Comparison of ENCODE assay signal across 8 mouse cellular contexts in genomic region chr9:65630631-65631353, GRCm38 (mm10). TPM values are rescaled to one million over a fixed set of nuclear protein-coding genes. Genes with fewer than 3 reads are reported as not detected.
DNase-seq lines count a peak whose midpoint lies in the region; ATAC-seq lines count a peak whose summit lies in the region.

No protein-coding gene starts in this region.

- WGBS in heart, embryonic 13.5 days: under 1% methylated on average over 65 of the region's 78 CpGs
- WGBS in kidney, embryonic 16.5 days: 1% methylated on average over 46 of the region's 78 CpGs
- WGBS in stomach, embryonic 16.5 days: under 1% methylated on average over 74 of the region's 78 CpGs

- H3K9ac ChIP-seq in heart, embryonic 13.5 days: peak overlapping the region; percentile 91
- peak overlapping the region; percentile 82 for H3K9ac ChIP-seq in kidney, embryonic 16.5 days (replicated peaks; ENCODE audit: low read length)
- peak overlapping the region; percentile 79 for H3K9ac ChIP-seq in stomach, embryonic 16.5 days (ENCODE audit: low read length)

- peaks cover 31% of the 10 kb centered on the region for H3K4me1 ChIP-seq in heart, embryonic 13.5 days
- peaks cover 12% of the 10 kb centered on the region; the same call in 1 of the 2 replicates for H3K4me1 ChIP-seq in kidney, embryonic 16.5 days (ENCODE audit: insufficient read depth, low read length)
- peaks cover 9% of the 10 kb centered on the region; the same call in 1 of the 2 replicates for H3K4me1 ChIP-seq in stomach, embryonic 16.5 days (ENCODE audit: control insufficient read depth, insufficient read depth, low read length)

- peak overlapping the region; percentile 94 for H3K27ac ChIP-seq in heart, embryonic 13.5 days (replicated peaks)
- peak overlapping the region; percentile 75; the same call in 1 of the 2 replicates for H3K27ac ChIP-seq in kidney, embryonic 16.5 days (ENCODE audit: low read length)
- peak overlapping the region; percentile 55 for H3K27ac ChIP-seq in stomach, embryonic 16.5 days (ENCODE audit: low read length)

- peak; percentile 42; the same call in 1 of the 2 replicates for ATAC-seq in heart, embryonic 13.5 days (ENCODE audit: extremely low read depth, insufficient number of reproducible peaks, low FRiP score, low TSS enrichment)
- ATAC-seq in kidney, embryonic 16.5 days (ENCODE audit: low FRiP score, low TSS enrichment): peak; percentile 78
- peak; percentile 73; the same call in 1 of the 2 replicates for ATAC-seq in stomach, embryonic 16.5 days (ENCODE audit: insufficient read depth, low FRiP score)

- H3K27me3 ChIP-seq in heart, embryonic 13.5 days (replicated peaks): peaks cover 9% of the 10 kb centered on the region
- peaks cover 14% of the 10 kb centered on the region for H3K27me3 ChIP-seq in kidney, embryonic 16.5 days (ENCODE audit: insufficient read depth, low read length)
- peaks cover 10% of the 10 kb centered on the region for H3K27me3 ChIP-seq in stomach, embryonic 16.5 days (ENCODE audit: control insufficient read depth, insufficient read depth, low read length)

- peak overlapping the region; percentile 91 for H3K4me2 ChIP-seq in heart, embryonic 13.5 days
- H3K4me2 ChIP-seq in kidney, embryonic 16.5 days (replicated peaks; ENCODE audit: low read depth, low read length): peak overlapping the region; percentile 99
- peak overlapping the region; percentile 87 for H3K4me2 ChIP-seq in stomach, embryonic 16.5 days (ENCODE audit: low read depth, low read length)

- no peaks in the 10 kb centered on the region for H3K9me3 ChIP-seq in heart, embryonic 13.5 days
- no peaks in the 10 kb centered on the region for H3K9me3 ChIP-seq in kidney, embryonic 16.5 days (ENCODE audit: low read length)
- no peaks in the 10 kb centered on the region for H3K9me3 ChIP-seq in stomach, embryonic 16.5 days (replicated peaks; ENCODE audit: control insufficient read depth, low read length)

- peak; percentile 18 to 28 for DNase-seq in spleen, postnatal 10 days (ENCODE audit: low spot score in 2 of 2)
- no peak for DNase-seq in spleen, adult 12 weeks (ENCODE audit: low spot score)
- DNase-seq in embryo, embryonic 10.5 days (ENCODE audit: low spot score): peak; percentile 59
- DNase-seq in lung, postnatal 4 days: peak; percentile 28 to 41
- no peak for DNase-seq in layer of hippocampus, adult 8-10 months (ENCODE audit: low spot score in 2 of 2)

- H3K4me3 ChIP-seq in heart, embryonic 13.5 days: peak overlapping the region; percentile 68
- peak overlapping the region; percentile 65 for H3K4me3 ChIP-seq in kidney, embryonic 16.5 days (ENCODE audit: low read length)
- peak overlapping the region; percentile 76 for H3K4me3 ChIP-seq in stomach, embryonic 16.5 days (replicated peaks; ENCODE audit: low read length)

- H3K36me3 ChIP-seq in heart, embryonic 13.5 days: no peaks in the 10 kb centered on the region
- no peaks in the 10 kb centered on the region for H3K36me3 ChIP-seq in kidney, embryonic 16.5 days (ENCODE audit: insufficient read depth, low read length)
- no peaks in the 10 kb centered on the region for H3K36me3 ChIP-seq in stomach, embryonic 16.5 days (ENCODE audit: control insufficient read depth, insufficient read depth, low read length)

RNA-seq across cellular contexts. Expression of gene Rbpms2, which starts 1.3 kb away (rescaled TPM):
- polyA plus RNA-seq in heart, embryonic 13.5 days (2015; fragmentation: Nextera tagmentation; extraction: Ambion mirVana): 106 and 109 TPM in 2 replicates
- 34.4 and 36.3 TPM in 2 replicates for polyA plus RNA-seq in kidney, embryonic 16.5 days (2015; fragmentation: Nextera tagmentation; extraction: Ambion mirVana)
- 20.4 and 22.9 TPM in 2 replicates for polyA plus RNA-seq in stomach, embryonic 16.5 days (2015; fragmentation: Nextera tagmentation; extraction: Ambion mirVana)
- 1 to 10 TPM; 3.7 to 5.4 (median 4.6) TPM for total RNA-seq in layer of hippocampus, adult 8-10 months (2022)

RNA-seq across cellular contexts. Expression of gene Oaz2, which starts 37.0 kb away (rescaled TPM):
- polyA plus RNA-seq in heart, embryonic 13.5 days (2015; fragmentation: Nextera tagmentation; extraction: Ambion mirVana): 249 and 267 TPM in 2 replicates
- polyA plus RNA-seq in kidney, embryonic 16.5 days (2015; fragmentation: Nextera tagmentation; extraction: Ambion mirVana): 317 and 362 TPM in 2 replicates
- polyA plus RNA-seq in stomach, embryonic 16.5 days (2015; fragmentation: Nextera tagmentation; extraction: Ambion mirVana): 200 and 218 TPM in 2 replicates
- total RNA-seq in layer of hippocampus, adult 8-10 months (2022): 100 to 1,000 TPM; 188 to 226 (median 208) TPM

RNA-seq across cellular contexts. Expression of gene Pif1, which starts 43.8 kb away (rescaled TPM):
- polyA plus RNA-seq in heart, embryonic 13.5 days (2015; fragmentation: Nextera tagmentation; extraction: Ambion mirVana): 10.3 and 11.8 TPM in 2 replicates
- polyA plus RNA-seq in kidney, embryonic 16.5 days (2015; fragmentation: Nextera tagmentation; extraction: Ambion mirVana): 15.5 and 16.9 TPM in 2 replicates
- polyA plus RNA-seq in stomach, embryonic 16.5 days (2015; fragmentation: Nextera tagmentation; extraction: Ambion mirVana): 12.2 and 12.7 TPM in 2 replicates
- under 1 TPM; 0.09 to 0.24 (median 0.16) TPM for total RNA-seq in layer of hippocampus, adult 8-10 months (2022)

RNA-seq across cellular contexts. Expression of gene Plekho2, which starts 51.0 kb away (rescaled TPM):
- polyA plus RNA-seq in heart, embryonic 13.5 days (2015; fragmentation: Nextera tagmentation; extraction: Ambion mirVana): 10.7 and 11.9 TPM in 2 replicates
- 18.7 and 19.4 TPM in 2 replicates for polyA plus RNA-seq in kidney, embryonic 16.5 days (2015; fragmentation: Nextera tagmentation; extraction: Ambion mirVana)
- 21.4 and 23.0 TPM in 2 replicates for polyA plus RNA-seq in stomach, embryonic 16.5 days (2015; fragmentation: Nextera tagmentation; extraction: Ambion mirVana)
- total RNA-seq in layer of hippocampus, adult 8-10 months (2022): 10 to 100 TPM; 13.4 to 21.0 (median 14.2) TPM

Comparison
In these comparisons a context has a peak if more than half of its experiments do, and no peak if none do; other contexts are left out.
1. DNase-seq: peak in spleen, postnatal 10 days (2 of 2), embryo, embryonic 10.5 days (single experiment) and lung, postnatal 4 days (2 of 2); none in spleen, adult 12 weeks (single experiment) and layer of hippocampus, adult 8-10 months (0 of 2).
2. Peak in every context shown above with its lines, with median percentiles within 50 percentile points of each other: ATAC-seq, H3K27ac ChIP-seq, H3K4me2 ChIP-seq, H3K4me3 ChIP-seq and H3K9ac ChIP-seq.